In genomic region chr5:148056831-148057230, GRCm38 (mm10) we compare ENCODE assay signal across 28 mouse cellular contexts.
"Had no signal": no experiment of that assay in that cellular context is flagged by ENCODE, and none has a peak within 500 bp of the region (broad histone marks: within the 10 kb centered on the region; RNA-seq: fewer than 3 reads in every experiment).

No protein-coding gene starts in this region.

- H3K4me2 ChIP-seq: heart, embryonic 11.5 days; heart, embryonic 13.5 days; heart, embryonic 15.5 days; hindbrain, embryonic 13.5 days; hindbrain, embryonic 15.5 days; kidney, embryonic 15.5 days; limb, embryonic 13.5 days; limb, embryonic 15.5 days; liver, embryonic 13.5 days; liver, embryonic 15.5 days had no signal

- DNase-seq: gastrocnemius, postnatal 14 days; gastrocnemius, postnatal 36 days; heart, adult 11 months; heart, adult 2 months; heart, postnatal 14 days; heart, postnatal 36 days; kidney, adult 11 months; kidney, adult 2 months; kidney, adult 9 months; kidney, postnatal 14 days; kidney, postnatal 36 days; layer of hippocampus, adult 9-11 months; layer of hippocampus, postnatal 36 days; left cerebral cortex, postnatal 4 days; liver, embryonic 13.5 days; liver, postnatal 0 days had no signal

- ATAC-seq: hindbrain, postnatal 0 days; intestine, embryonic 16.5 days; liver, postnatal 0 days had no signal

- H3K27me3 ChIP-seq: heart, embryonic 13.5 days; heart, embryonic 15.5 days; hindbrain, embryonic 13.5 days; hindbrain, embryonic 15.5 days; kidney, embryonic 15.5 days; limb, embryonic 13.5 days; limb, embryonic 15.5 days; liver, embryonic 13.5 days; liver, embryonic 15.5 days had no signal

- H3K36me3 ChIP-seq: heart, embryonic 13.5 days; heart, embryonic 15.5 days; hindbrain, embryonic 13.5 days; hindbrain, embryonic 15.5 days; kidney, embryonic 15.5 days; limb, embryonic 13.5 days; limb, embryonic 15.5 days; liver, embryonic 13.5 days; liver, embryonic 15.5 days had no signal

- H3K4me3 ChIP-seq: heart, adult 2 months; heart, embryonic 13.5 days; heart, embryonic 15.5 days; hindbrain, embryonic 13.5 days; hindbrain, embryonic 15.5 days; kidney, embryonic 15.5 days; limb, embryonic 13.5 days; limb, embryonic 15.5 days; liver, embryonic 13.5 days; liver, embryonic 15.5 days had no signal

- H3K4me1 ChIP-seq: heart, embryonic 13.5 days; heart, embryonic 15.5 days; kidney, embryonic 15.5 days; limb, embryonic 13.5 days; limb, embryonic 15.5 days; liver, embryonic 13.5 days; liver, embryonic 15.5 days had no signal

- H3K9me3 ChIP-seq: hindbrain, embryonic 13.5 days; hindbrain, embryonic 15.5 days; kidney, embryonic 15.5 days; limb, embryonic 15.5 days; liver, embryonic 15.5 days had no signal

- H3K9ac ChIP-seq: heart, embryonic 13.5 days; heart, embryonic 15.5 days; hindbrain, embryonic 13.5 days; hindbrain, embryonic 15.5 days; kidney, embryonic 15.5 days; limb, embryonic 13.5 days; limb, embryonic 15.5 days; liver, embryonic 13.5 days; liver, embryonic 15.5 days; liver, postnatal 0 days had no signal

- H3K27ac ChIP-seq: heart, adult 2 months; heart, embryonic 13.5 days; heart, embryonic 15.5 days; hindbrain, embryonic 13.5 days; hindbrain, embryonic 15.5 days; hindbrain, postnatal 0 days; kidney, embryonic 15.5 days; kidney, postnatal 0 days; limb, embryonic 13.5 days; limb, embryonic 15.5 days; liver, embryonic 13.5 days; liver, embryonic 15.5 days had no signal
